ENCODE assay signal across 8 mouse cellular contexts in genomic region chr13:21974221-21974725, GRCm38 (mm10). TPM values are rescaled to one million over a fixed set of nuclear protein-coding genes. Genes with fewer than 3 reads are reported as not detected.
DNase-seq lines count a peak whose midpoint lies in the region; ATAC-seq and TF ChIP-seq lines count a peak whose summit lies in the region.

No protein-coding gene starts in this region.

- intact Hi-C loops in gastrocnemius, adult 2 months (cut with DNase I), result loop anchor here (1.0 to 2.0 kb wide), 2 partner anchors 33 to 55 kb away; no protein-coding TSS in a partner anchor

- no peaks in the 10 kb centered on the region for H3K9me3 ChIP-seq in megakaryocyte, embryonic 14.5 days

- H3K4me3 ChIP-seq in gastrocnemius, adult 2 months, result peak overlapping the region; percentile 81
- H3K4me3 ChIP-seq in megakaryocyte, embryonic 14.5 days (replicated peaks), result peak overlapping the region; percentile 93

- no peaks in the 10 kb centered on the region for H3K36me3 ChIP-seq in megakaryocyte, embryonic 14.5 days (replicated peaks; ENCODE audit: low read length)

- ATAC-seq in common myeloid progenitor, adult 5-6 weeks (replicated peaks; ENCODE audit: low read depth, poor library complexity, severe bottlenecking), result peak; percentile 90

- peak overlapping the region; percentile 94 for H3K27ac ChIP-seq in gastrocnemius, adult 2 months

- peak; percentile 92 for TF ChIP-seq CTCF in gastrocnemius, adult 2 months (IDR thresholded peaks at IDR 0.05)

- H3K27me3 ChIP-seq in megakaryocyte, embryonic 14.5 days (replicated peaks), result peaks cover 24% of the 10 kb centered on the region

- peak; percentile 96 for DNase-seq in ZHBTc4 (ENCODE audit: low read depth, low spot score)
- peak; percentile 90 for DNase-seq in gastrocnemius, adult 2 months
- DNase-seq in hindlimb bud, embryonic 11.5 days (ENCODE audit: extremely low spot score, low read depth, low spot score), result peak; percentile 86
- peak; percentile 58 to 80 for DNase-seq in left cerebral cortex, adult 8-10 months (ENCODE audit: low spot score in 2 of 2)
- peak; percentile 89 to 94 for DNase-seq in right cerebral cortex, postnatal 10 days (ENCODE audit: low spot score in 2 of 2)
- peak; percentile 95 for DNase-seq in urinary bladder, postnatal 25 days (ENCODE audit: low spot score)

- peaks cover 7% of the 10 kb centered on the region; the same call in 1 of the 2 replicates for H3K4me1 ChIP-seq in megakaryocyte, embryonic 14.5 days

RNA-seq across cellular contexts. Expression of gene Pom121l2, which starts 6.7 kb away (rescaled TPM):
- total RNA-seq in common myeloid progenitor, adult 5-6 weeks (2017), result not detected in 2 replicates
- total RNA-seq in gastrocnemius, adult 2 months (2021), result not detected
- not detected for total RNA-seq in left cerebral cortex, adult 8-10 months (2022)
- not detected in 2 replicates for polyA plus RNA-seq in megakaryocyte, embryonic 14.5 days (2012; ENCODE audit: insufficient read depth, low replicate concordance)

RNA-seq across cellular contexts. Expression of gene Zfp184, which starts 29.4 kb away (rescaled TPM):
- 13.1 and 13.9 TPM in 2 replicates for total RNA-seq in common myeloid progenitor, adult 5-6 weeks (2017)
- total RNA-seq in gastrocnemius, adult 2 months (2021), result under 1 TPM; 0.17 to 0.36 TPM
- total RNA-seq in left cerebral cortex, adult 8-10 months (2022), result 1 to 10 TPM; 2.4 to 4.1 (median 3.3) TPM
- not detected in 2 replicates for polyA plus RNA-seq in megakaryocyte, embryonic 14.5 days (2012; ENCODE audit: insufficient read depth, low replicate concordance)

RNA-seq across cellular contexts. Expression of gene Prss16, which starts 35.3 kb away (rescaled TPM):
- 0.73 and 5.5 TPM in 2 replicates for total RNA-seq in common myeloid progenitor, adult 5-6 weeks (2017)
- not detected for total RNA-seq in gastrocnemius, adult 2 months (2021)
- 1 to 10 TPM in 3 of 4 experiments, under 1 TPM in 1; 0.33 to 1.3 (median 1.0) TPM for total RNA-seq in left cerebral cortex, adult 8-10 months (2022)
- 0.81 TPM in 1 of 2 replicates, not detected in the other for polyA plus RNA-seq in megakaryocyte, embryonic 14.5 days (2012; ENCODE audit: insufficient read depth, low replicate concordance)

Comparison
In these comparisons a context has a peak if more than half of its experiments do, and no peak if none do; other contexts are left out.
1. Peak in every context shown above with its lines: DNase-seq, ATAC-seq, H3K4me3 ChIP-seq and H3K27ac ChIP-seq.